Mouse (Mus musculus): ENCODE data around the gene Zfp738. TPM values are rescaled to one million over a fixed set of nuclear protein-coding genes. Genes with fewer than 3 reads are reported as not detected.
A peak's percentile ranks its signal among the peaks of the same experiment; 100 is the strongest.

Gene Zfp738
- polyA plus RNA-seq, 1 experiment: 11.3 TPM

DNA sequence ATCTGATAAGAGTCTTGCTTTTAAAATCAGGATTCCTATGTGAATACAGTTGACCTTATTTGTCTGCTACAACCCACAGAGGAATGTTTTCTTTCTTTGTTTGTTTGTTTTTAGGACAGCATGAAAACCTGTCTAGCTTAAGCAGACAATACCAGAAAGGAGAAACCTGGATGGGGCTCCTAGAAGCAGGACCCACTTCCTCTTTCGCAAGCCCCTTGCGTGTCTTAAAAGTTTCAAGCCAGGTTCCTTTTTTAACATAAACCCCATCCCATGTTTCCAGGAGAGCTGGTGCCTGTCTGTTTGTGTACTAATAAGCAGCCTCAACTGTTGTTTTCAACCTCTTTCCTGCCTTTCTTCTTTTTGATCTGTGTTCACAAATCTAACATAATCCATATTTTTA lies 12.0 kb downstream of the Zfp738 start:
- H3K4me3 ChIP-seq (replicated peaks; ENCODE audit: control insufficient read depth, low read depth, low read length): no peak overlapping the region
- no peak for TF ChIP-seq CTCF (IDR thresholded peaks at IDR 0.05; ENCODE audit: control insufficient read depth, insufficient read depth, low read length)
- no peak for TF ChIP-seq POLR2A (IDR thresholded peaks at IDR 0.05; ENCODE audit: borderline replicate concordance, control insufficient read depth, low read depth, low read length)
- 57% methylated on average over 2 of the region's 2 CpGs for WGBS
- no peaks in the 10 kb centered on the region for H3K4me1 ChIP-seq (ENCODE audit: control insufficient read depth, insufficient read depth, low read length)
- no peak overlapping the region for H3K27ac ChIP-seq (ENCODE audit: control insufficient read depth, insufficient read depth, low read depth, low read length, poor library complexity)

DNA sequence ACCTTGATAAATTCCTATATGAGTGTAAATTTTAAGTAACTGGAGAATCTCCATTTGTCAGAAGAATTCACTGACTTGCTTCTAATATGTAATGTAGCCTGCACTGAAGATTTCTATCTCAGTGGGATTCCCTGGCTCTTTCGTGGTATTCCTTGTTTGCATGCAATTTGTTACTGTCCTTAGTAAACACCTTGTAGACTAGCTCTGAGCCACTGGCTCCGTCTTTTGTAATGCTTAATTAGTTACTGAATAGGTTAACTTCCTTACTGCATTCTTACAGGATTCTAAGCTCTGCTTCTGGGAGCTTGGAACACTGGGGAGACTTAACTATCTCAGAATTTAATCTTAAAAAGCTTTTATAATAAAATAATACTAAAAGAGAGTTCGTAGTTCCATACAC lies 34.4 kb downstream of the Zfp738 start:
- no peak overlapping the region for H3K4me3 ChIP-seq (replicated peaks; ENCODE audit: control insufficient read depth, low read depth, low read length)
- TF ChIP-seq CTCF (IDR thresholded peaks at IDR 0.05; ENCODE audit: control insufficient read depth, insufficient read depth, low read length): no peak
- WGBS: 54% methylated on average over 3 of the region's 3 CpGs

DNA sequence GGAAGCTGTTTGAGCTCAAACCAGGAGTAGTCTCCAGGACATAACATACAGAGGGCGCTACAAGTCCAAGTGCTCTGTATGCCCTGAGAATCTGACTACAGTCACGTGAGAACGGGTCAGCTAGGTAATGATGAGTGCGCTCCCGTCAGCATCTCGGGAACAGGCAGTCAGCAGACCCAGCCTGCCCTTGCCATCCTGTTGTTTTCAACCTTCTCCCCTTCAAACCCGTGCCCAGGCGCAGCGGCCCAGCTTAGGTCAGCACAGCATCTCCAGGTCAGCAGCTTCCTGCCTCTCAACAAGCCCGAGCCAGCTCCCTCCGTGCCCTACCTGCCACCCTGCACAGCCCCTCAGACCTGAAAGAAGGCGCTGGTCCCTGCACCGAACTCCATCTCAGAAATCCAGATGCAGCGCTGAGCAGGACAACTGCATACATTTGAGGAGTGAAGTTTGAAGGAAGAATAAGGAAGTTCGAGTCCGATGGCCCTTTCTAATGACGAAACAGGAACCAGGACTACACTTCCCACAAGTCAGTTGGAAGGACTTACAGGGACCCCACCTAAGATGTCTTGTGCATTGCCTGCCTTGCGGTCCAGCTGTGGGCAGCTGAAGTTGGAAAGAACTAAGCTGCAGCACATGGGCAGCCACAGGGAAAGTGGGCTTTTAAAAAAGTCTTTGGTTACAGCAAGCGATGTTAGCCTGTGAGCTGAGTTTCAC lies 49.4 kb downstream of the Zfp738 start, which contains the start of the genes Gm49345 and Zfp729a:
TSS of gene Gm49345 (minus strand) at position 476 of the 714 bp plus-strand sequence.
TSS of gene Zfp729a (minus strand) at position 498 of the 714 bp plus-strand sequence.
- WGBS: 1% methylated on average over 19 of the region's 19 CpGs
- H3K4me3 ChIP-seq (replicated peaks; ENCODE audit: control insufficient read depth, low read depth, low read length): peak within 1 kb of the TSS; percentile 90
- peak within 1 kb of the TSS; percentile 54 for H3K27ac ChIP-seq (ENCODE audit: control insufficient read depth, insufficient read depth, low read depth, low read length, poor library complexity)
- no peaks in the 10 kb centered on the region; the same call in 1 of the 2 replicates for H3K4me1 ChIP-seq (ENCODE audit: control insufficient read depth, insufficient read depth, low read length)
- TF ChIP-seq POLR2A (IDR thresholded peaks at IDR 0.05; ENCODE audit: borderline replicate concordance, control insufficient read depth, low read depth, low read length) (peak; percentile 37; the same call in 1 of the 2 replicates), CTCF (IDR thresholded peaks at IDR 0.05; ENCODE audit: control insufficient read depth, insufficient read depth, low read length) (peak; percentile 16; the same call in 1 of the 2 replicates)

More for the DNA sequence above, 34.4 kb downstream of the Zfp738 start:
- Histone ChIP-seq H3K4me1 (ENCODE audit: control insufficient read depth, insufficient read depth, low read length) (no peaks in the 10 kb centered on the region), H3K27ac (ENCODE audit: control insufficient read depth, insufficient read depth, low read depth, low read length, poor library complexity) (no peak overlapping the region)

DNA sequence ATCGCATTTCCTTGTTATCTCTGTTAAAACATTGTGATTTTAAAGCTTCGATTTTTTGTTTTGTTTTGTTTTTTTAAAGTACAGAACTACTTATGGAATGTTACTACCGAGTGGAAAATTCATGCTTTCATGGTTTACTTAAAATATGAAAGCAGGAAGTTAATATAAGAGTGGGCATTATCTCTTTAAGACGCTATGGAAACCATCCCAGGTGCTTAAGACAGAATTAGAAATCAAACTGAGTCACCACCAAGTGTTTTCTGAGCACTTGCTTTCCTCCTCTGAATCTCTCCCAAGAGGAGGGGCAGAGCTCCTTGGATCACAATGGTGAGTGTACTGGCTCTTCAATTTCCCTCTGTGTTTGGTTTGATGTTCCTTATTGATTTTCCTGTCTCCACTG lies 76.8 kb downstream of the Zfp738 start:
- no peak for TF ChIP-seq CTCF (IDR thresholded peaks at IDR 0.05; ENCODE audit: control insufficient read depth, insufficient read depth, low read length)
- TF ChIP-seq POLR2A (IDR thresholded peaks at IDR 0.05; ENCODE audit: borderline replicate concordance, control insufficient read depth, low read depth, low read length): no peak
- Histone ChIP-seq H3K4me3 (replicated peaks; ENCODE audit: control insufficient read depth, low read depth, low read length) (no peak overlapping the region), H3K27ac (ENCODE audit: control insufficient read depth, insufficient read depth, low read depth, low read length, poor library complexity) (no peak overlapping the region), H3K4me1 (ENCODE audit: control insufficient read depth, insufficient read depth, low read length) (peaks cover 1% of the 10 kb centered on the region)
- WGBS: 62% methylated on average over 4 of the region's 4 CpGs

DNA sequence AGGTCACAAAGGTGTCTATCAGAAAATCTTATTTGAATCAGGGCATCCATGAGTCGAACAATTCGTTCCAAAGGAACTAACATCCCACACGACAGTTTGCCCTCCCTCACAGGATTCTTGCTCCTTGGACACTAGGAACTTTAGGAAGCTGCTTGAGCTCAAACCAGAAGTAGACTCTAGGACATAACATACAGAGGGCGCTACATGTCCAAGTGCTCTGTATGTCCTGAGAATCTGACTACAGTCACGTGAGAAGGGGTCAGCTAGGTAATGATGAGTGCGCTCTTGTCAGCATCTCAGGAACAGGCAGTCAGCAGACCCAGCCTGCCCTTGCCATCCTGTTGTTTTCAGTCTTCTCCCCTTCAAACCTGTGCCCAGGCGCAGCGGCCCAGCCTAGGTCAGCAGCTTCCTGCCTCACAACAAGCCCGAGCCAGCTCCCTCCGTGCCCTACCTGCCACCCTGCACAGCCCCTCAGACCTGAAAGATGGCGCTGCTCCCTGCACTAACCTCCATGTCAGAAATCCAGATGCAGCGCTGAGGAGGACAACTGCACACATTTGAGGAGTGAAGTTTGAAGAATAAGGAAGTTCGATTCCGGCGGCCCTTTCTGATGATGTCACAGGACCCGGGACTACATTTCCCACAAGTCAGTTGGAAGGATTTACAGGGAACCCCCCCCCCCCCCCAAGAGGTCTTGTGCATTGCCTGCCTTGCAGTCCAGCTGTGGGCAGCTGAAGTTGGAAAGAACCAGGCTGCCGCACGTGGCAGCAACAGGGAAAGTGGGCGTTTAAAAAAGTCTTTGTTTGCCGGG lies 77.6 kb downstream of the Zfp738 start, which contains the start of gene Zfp729b:
TSS of gene Zfp729b (minus strand) at position 642 of the 811 bp plus-strand sequence.
- H3K4me3 ChIP-seq (replicated peaks; ENCODE audit: control insufficient read depth, low read depth, low read length): peak within 1 kb of the TSS; percentile 91
- peak within 1 kb of the TSS; percentile 73 for H3K27ac ChIP-seq (ENCODE audit: control insufficient read depth, insufficient read depth, low read depth, low read length, poor library complexity)
- H3K4me1 ChIP-seq (ENCODE audit: control insufficient read depth, insufficient read depth, low read length): peaks cover 1% of the 10 kb centered on the region
- WGBS: 2% methylated on average over 20 of the region's 20 CpGs
- TF ChIP-seq POLR2A (IDR thresholded peaks at IDR 0.05; ENCODE audit: borderline replicate concordance, control insufficient read depth, low read depth, low read length) (no peak), CTCF (IDR thresholded peaks at IDR 0.05; ENCODE audit: control insufficient read depth, insufficient read depth, low read length) (no peak)

Other genes starting within 250 kb of the Zfp738 start
- 3.5 and 10.9 TPM in 2 replicates for gene Zfp874a, start 235.4 kb downstream of the Zfp738 start, polyA plus RNA-seq (2011; ENCODE audit: insufficient read depth, insufficient read length, low replicate concordance, missing spikeins)
- 4.4 and 5.8 TPM in 2 replicates for gene Zfp874b, start 202.8 kb downstream of the Zfp738 start, polyA plus RNA-seq (2011; ENCODE audit: insufficient read depth, insufficient read length, low replicate concordance, missing spikeins)
- gene Zfp58, start 186.5 kb downstream of the Zfp738 start, polyA plus RNA-seq (2011; ENCODE audit: insufficient read depth, insufficient read length, low replicate concordance, missing spikeins): 1.8 and 6.7 TPM in 2 replicates
- not detected in 2 replicates for gene Gm26965, start 160.9 kb downstream of the Zfp738 start, polyA plus RNA-seq (2011; ENCODE audit: insufficient read depth, insufficient read length, low replicate concordance, missing spikeins)
- 6.6 and 8.2 TPM in 2 replicates for gene Zfp87, start 160.9 kb downstream of the Zfp738 start, polyA plus RNA-seq (2011; ENCODE audit: insufficient read depth, insufficient read length, low replicate concordance, missing spikeins)
- 1.6 and 2.5 TPM in 2 replicates for gene Zfp748, start 133.2 kb downstream of the Zfp738 start, polyA plus RNA-seq (2011; ENCODE audit: insufficient read depth, insufficient read length, low replicate concordance, missing spikeins)
- gene Zfp729b, start 77.4 kb downstream of the Zfp738 start, polyA plus RNA-seq (2011; ENCODE audit: insufficient read depth, insufficient read length, low replicate concordance, missing spikeins): 1.7 and 4.1 TPM in 2 replicates
- gene Gm49345, start 49.3 kb downstream of the Zfp738 start, polyA plus RNA-seq (2011; ENCODE audit: insufficient read depth, insufficient read length, low replicate concordance, missing spikeins): not detected in 2 replicates
- 0.83 and 8.7 TPM in 2 replicates for gene Zfp729a, start 49.3 kb downstream of the Zfp738 start, polyA plus RNA-seq (2011; ENCODE audit: insufficient read depth, insufficient read length, low replicate concordance, missing spikeins)
- gene Zfp65, start 42.1 kb upstream of the Zfp738 start, polyA plus RNA-seq (2011; ENCODE audit: insufficient read depth, insufficient read length, low replicate concordance, missing spikeins): 2.2 and 4.5 TPM in 2 replicates
- gene Zfp85, start 68.2 kb upstream of the Zfp738 start, polyA plus RNA-seq (2011; ENCODE audit: insufficient read depth, insufficient read length, low replicate concordance, missing spikeins): 0.92 and 1.0 TPM in 2 replicates
- gene Zfp493, start 92.6 kb upstream of the Zfp738 start, polyA plus RNA-seq (2011; ENCODE audit: insufficient read depth, insufficient read length, low replicate concordance, missing spikeins): 1.8 and 2.5 TPM in 2 replicates
- 1.4 and 2.8 TPM in 2 replicates for gene Zfp273, start 126.7 kb upstream of the Zfp738 start, polyA plus RNA-seq (2011; ENCODE audit: insufficient read depth, insufficient read length, low replicate concordance, missing spikeins)
- 10.4 TPM in 1 of 2 replicates, not detected in the other for gene Gm10037, start 144.0 kb upstream of the Zfp738 start, polyA plus RNA-seq (2011; ENCODE audit: insufficient read depth, insufficient read length, low replicate concordance, missing spikeins)
- gene BC048507, start 176.3 kb upstream of the Zfp738 start, polyA plus RNA-seq (2011; ENCODE audit: insufficient read depth, insufficient read length, low replicate concordance, missing spikeins): not detected in 2 replicates